Mouse (Mus musculus) erythroblast, embryonic 14.5 days (primary cell): ENCODE data around the gene Tns1. TPM values are rescaled to one million over a fixed set of nuclear protein-coding genes. Genes with fewer than 3 reads are reported as not detected.
A peak's percentile ranks its signal among the peaks of the same experiment; 100 is the strongest.

Experiments
- H3K27me3 ChIP-seq: 2 replicates; pipeline ENCODE4 v1.6.1; 2012; ENCODE audit warnings: inconsistent platforms; ENCODE audit not compliant: control insufficient read depth
- H3K36me3 ChIP-seq: 2 replicates; pipeline ENCODE4 v1.6.1; 2012; ENCODE audit warnings: mild to moderate bottlenecking, inconsistent platforms; ENCODE audit not compliant: control insufficient read depth
- H3K4me1 ChIP-seq: 2 replicates; pipeline ENCODE4 v1.6.1; 2012; ENCODE audit warnings: inconsistent platforms; ENCODE audit not compliant: control insufficient read depth
- H3K4me3 ChIP-seq: replicated peaks from 2 replicates; pipeline ENCODE3; 2012; ENCODE audit warnings: moderate library complexity, mild to moderate bottlenecking, inconsistent platforms
- H3K9me3 ChIP-seq: 2 replicates; pipeline ENCODE4 v1.6.1; 2012; ENCODE audit warnings: low read length, inconsistent platforms, mixed read lengths; ENCODE audit not compliant: control insufficient read depth
- GATA1 ChIP-seq: IDR thresholded peaks from 2 replicates; pipeline ENCODE4 v1.6.1; 2012; ENCODE audit warnings: low read length, inconsistent platforms, mixed read lengths
- TAL1 ChIP-seq: IDR thresholded peaks from 3 replicates; pipeline ENCODE4 v1.6.1; 2012; ENCODE audit warnings: low read length, inconsistent platforms, mixed read lengths
- polyA plus RNA-seq: library from polyadenylated mRNA; stranded (reverse); fragments of >175 nt; gene quantifications from 2 replicates; pipeline ENCODE4 v1.2.3, GENCODE M21; 2012

Gene Tns1
- polyA plus RNA-seq, 1 experiment = 3.6 TPM

DNA sequence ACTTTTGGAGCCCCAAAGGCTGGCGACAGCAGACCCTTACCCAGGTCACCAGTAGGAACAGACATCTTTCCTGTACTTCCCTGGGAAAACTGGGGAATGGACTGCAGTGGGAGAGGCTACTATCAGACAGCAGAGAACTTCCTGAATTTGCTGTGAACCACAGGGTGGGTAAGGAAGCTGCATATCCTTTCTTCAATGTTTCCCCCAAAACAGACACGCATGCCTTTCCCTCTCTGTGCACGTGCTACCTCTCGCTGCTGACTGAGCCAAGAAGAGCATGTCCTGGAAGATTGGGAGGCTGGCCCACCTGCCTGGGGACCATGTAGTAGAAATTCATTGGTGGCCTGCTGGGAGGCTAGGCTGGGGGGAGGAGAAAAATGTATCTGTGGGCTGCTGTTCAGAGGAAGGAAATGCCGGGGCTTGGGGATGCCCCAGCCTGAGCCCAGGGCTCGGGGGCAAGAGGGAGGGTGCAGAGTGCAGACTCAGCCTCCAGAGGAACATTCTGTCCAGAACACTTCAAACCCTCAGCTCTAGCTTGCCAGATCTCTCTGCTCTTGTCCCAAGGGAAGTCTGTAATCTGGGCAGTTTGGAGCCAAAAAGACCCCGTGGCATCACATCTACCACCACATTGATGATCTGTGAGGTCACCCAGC is 116.7 kb downstream of the Tns1 start:
- H3K4me3 ChIP-seq = no peak overlapping the region
- no peak for TF ChIP-seq TAL1
- no peaks in the 10 kb centered on the region for H3K36me3 ChIP-seq
- peaks cover 4% of the 10 kb centered on the region for H3K9me3 ChIP-seq
- H3K27me3 ChIP-seq = no peaks in the 10 kb centered on the region
- peaks cover 13% of the 10 kb centered on the region for H3K4me1 ChIP-seq

DNA sequence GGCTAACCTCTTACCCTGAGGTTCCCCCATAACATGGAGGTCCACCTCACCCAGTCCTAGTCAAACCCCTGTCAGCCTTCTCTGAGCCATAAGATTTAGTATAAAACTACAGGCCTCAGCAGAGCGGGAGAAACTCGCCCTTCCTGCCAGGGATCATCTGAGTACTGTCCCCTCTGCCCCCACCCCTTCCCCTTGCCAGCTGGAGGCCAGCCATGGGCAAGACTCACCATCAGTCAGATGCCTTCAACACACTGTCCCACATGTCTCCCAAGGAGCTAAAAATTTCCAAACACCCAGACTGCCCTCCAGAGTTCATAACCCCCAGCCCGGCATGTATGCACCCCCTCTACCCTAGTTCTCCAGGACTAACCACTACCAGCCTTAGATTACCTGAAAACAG is 119.2 kb downstream of the Tns1 start:
- Histone ChIP-seq H3K36me3 (no peaks in the 10 kb centered on the region; the same call in 1 of the 2 replicates), H3K4me1 (peaks cover 38% of the 10 kb centered on the region), H3K4me3 (no peak overlapping the region), H3K27me3 (no peaks in the 10 kb centered on the region), H3K9me3 (no peaks in the 10 kb centered on the region)
- TF ChIP-seq GATA1 = no peak
- no peak for TF ChIP-seq TAL1

DNA sequence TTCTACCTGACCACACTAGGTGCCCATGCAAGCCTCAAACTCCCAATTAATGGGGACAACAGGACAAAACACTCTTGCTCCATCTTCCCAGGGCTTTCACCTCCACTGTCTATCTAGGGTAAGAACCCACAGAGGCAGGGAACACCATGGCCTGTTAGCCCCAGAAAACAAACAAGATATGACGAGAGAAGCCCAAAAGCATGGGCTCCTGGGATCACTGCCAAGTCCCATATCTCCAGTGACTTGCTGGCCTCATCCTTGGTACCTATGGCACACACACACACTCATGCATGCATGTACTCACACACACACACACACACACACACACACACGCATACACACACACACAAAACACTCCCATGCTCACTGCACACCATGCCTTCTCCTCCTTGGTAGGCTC is 120.5 kb downstream of the Tns1 start:
- H3K27me3 ChIP-seq = no peaks in the 10 kb centered on the region
- peaks cover 50% of the 10 kb centered on the region for H3K4me1 ChIP-seq

DNA sequence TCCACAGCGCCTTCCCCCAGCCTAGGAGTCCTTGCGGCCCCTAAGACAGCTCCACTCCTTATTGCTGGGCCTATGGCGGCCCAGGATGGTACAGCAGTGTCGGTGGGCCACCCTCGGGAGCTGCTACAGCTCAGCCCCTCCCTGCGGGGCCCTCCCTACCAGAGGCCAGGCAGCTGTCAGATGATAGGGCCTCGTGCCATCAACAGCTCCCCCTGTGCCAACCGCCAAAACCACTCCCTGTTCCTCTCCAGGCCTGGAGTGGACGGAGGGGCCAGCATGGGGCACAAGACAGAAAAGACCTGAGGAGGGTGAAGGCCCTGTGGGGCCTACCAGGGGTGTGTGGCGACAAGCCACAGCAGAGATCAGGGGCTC is 122.8 kb downstream of the Tns1 start:
- Histone ChIP-seq H3K4me3 (peak overlapping the region; percentile 67), H3K9me3 (no peaks in the 10 kb centered on the region), H3K4me1 (peaks cover 58% of the 10 kb centered on the region), H3K36me3 (peaks cover 28% of the 10 kb centered on the region), H3K27me3 (no peaks in the 10 kb centered on the region)
- no peak for TF ChIP-seq GATA1

More for the DNA sequence above, 120.5 kb downstream of the Tns1 start:
- Histone ChIP-seq H3K9me3 (no peaks in the 10 kb centered on the region), H3K36me3 (peaks cover 9% of the 10 kb centered on the region), H3K4me3 (no peak overlapping the region)
- TF ChIP-seq TAL1 = no peak
- no peak for TF ChIP-seq GATA1

DNA sequence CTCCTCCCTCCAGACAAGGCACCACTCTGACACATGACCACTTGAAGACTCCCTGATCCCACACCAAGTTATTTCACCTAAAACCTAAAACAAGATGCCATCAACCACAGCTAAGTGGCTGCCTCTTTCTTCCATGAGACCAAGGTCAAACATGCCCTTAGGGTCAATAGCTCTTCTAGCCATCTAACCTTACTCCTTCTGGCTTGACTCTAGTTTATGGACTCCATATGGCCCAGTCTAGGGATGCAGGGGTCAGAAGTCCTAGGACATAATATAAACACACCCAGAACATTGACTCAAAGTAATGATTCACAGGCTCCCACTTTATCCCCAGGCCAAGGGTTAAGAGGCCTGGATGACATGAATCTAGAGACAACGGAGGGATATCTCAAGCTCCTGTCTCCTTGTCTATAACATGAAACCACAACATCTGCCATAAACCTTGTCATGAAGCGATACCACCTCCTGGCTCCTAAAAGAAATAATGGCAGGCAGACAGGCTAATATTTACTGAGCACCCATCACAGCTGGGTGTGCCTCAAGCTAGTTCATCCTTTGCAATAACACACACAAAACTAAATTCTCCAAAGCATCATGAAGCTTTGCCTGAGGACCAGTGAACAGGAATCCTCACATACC is 123.3 kb downstream of the Tns1 start:
- Histone ChIP-seq H3K27me3 (no peaks in the 10 kb centered on the region), H3K36me3 (peaks cover 33% of the 10 kb centered on the region), H3K4me1 (peaks cover 58% of the 10 kb centered on the region), H3K4me3 (peak overlapping the region; percentile 67), H3K9me3 (no peaks in the 10 kb centered on the region)
- TF ChIP-seq GATA1 (no peak), TAL1 (no peak)

DNA sequence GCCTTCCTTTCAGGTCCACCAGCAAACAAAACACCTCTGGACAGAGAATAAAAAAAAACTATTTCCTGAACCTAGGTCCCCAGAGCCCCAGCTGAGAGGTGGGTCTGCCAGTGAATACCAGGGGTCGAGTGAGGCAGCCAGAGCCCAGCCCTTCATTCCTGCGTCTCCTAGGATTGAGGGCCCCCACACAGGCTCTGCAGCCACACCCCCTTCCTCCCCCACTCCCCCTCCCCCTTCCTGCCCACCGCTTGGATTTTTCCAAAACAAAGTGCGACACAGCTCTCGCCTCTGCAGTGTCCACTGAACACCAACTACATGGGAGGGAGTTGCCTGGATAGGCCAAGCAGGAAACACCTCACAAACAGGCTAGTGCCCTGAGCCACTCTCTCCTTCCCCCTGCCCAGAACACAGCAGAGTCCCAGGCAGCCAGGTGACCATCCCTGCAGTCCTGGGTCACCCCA is 124.0 kb downstream of the Tns1 start:
- Histone ChIP-seq H3K4me1 (peaks cover 58% of the 10 kb centered on the region), H3K4me3 (peak overlapping the region; percentile 67), H3K27me3 (no peaks in the 10 kb centered on the region), H3K36me3 (peaks cover 40% of the 10 kb centered on the region), H3K9me3 (no peaks in the 10 kb centered on the region)
- TF ChIP-seq TAL1 (no peak), GATA1 (no peak)

DNA sequence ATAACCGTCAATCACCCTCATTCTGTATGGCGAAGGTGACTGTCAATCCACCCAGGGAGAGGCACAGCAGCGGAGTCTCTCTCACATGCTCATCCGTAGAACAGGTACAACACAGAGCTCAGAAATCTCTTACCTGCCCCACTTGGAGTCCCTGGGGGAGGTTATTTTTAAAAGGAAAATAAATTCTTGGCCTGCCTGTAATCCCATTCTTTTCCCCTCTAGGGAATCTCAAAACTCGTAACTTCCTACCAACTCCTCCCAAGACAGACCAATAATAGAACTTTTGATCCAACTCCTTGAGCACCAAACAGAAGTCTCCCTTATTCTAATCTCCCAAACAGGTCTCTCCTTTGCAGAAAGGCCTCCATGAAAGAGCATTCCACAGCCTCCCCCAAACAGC is 124.7 kb downstream of the Tns1 start:
- Histone ChIP-seq H3K4me3 (peak overlapping the region; percentile 67), H3K9me3 (no peaks in the 10 kb centered on the region), H3K36me3 (peaks cover 46% of the 10 kb centered on the region), H3K27me3 (no peaks in the 10 kb centered on the region), H3K4me1 (peaks cover 58% of the 10 kb centered on the region)
- TF ChIP-seq TAL1 (no peak), GATA1 (no peak)

DNA sequence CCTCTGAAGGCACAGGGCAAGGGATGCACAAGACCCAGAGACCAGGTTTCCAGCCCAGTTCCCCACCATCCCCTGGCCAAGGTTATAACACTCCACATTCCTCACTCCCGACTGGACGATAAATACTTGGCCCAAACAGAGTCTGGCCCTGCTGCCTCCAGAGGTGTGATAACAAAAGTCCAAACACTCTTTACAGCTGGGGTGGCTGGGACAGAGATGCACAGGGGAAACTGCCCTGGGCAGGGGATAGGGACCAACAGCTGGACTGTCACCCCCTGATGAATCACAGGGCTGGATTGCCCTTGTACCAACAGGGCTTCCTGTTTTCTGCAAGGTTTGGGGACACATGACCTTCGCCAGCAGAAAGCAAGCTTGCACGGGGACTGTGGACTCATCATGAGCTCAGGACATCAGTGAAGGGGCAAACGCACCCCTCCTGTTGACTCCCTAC is 125.3 kb downstream of the Tns1 start:
- H3K36me3 ChIP-seq = peaks cover 52% of the 10 kb centered on the region
- peak overlapping the region; percentile 67 for H3K4me3 ChIP-seq
- no peaks in the 10 kb centered on the region for H3K9me3 ChIP-seq
- TF ChIP-seq TAL1 (no peak), GATA1 (no peak)
- H3K27me3 ChIP-seq = no peaks in the 10 kb centered on the region
- peaks cover 58% of the 10 kb centered on the region for H3K4me1 ChIP-seq

DNA sequence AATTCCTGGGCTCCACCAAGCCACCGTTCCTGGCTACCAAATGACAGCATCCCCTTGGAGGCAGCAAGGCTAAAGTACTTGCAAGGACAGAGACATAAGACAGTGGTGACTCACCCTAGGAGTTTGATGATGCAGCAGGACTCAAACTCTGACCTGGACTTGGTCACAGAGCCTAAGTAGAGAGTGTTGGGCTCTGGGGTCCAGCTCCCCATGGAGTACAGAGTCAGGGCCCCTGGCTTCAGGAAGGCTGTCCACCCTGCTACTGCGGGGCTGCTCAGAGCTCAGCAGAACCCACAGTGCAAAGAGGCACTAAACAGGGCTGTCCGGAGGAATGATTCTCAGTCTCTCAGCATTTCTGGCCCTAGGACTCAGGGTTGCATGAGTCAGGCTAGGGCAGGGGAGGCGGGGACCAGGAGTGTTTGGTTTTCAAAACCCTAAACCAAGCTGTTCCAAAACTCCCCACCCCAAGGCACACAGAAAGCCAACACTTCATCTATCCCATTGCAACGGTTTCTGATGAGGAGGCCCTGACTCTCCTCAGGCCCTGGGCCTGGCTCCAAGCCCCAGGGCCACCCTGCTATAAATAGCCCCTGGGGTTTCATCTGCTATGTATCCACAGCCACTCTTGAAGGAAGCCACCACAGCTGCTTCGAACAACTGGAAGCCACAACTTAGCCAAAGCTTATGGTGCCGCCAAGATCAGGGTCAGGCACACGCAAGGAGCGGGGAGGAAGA is 126.0 kb downstream of the Tns1 start:
- Histone ChIP-seq H3K4me3 (peak overlapping the region; percentile 67), H3K9me3 (no peaks in the 10 kb centered on the region), H3K27me3 (no peaks in the 10 kb centered on the region), H3K4me1 (peaks cover 52% of the 10 kb centered on the region), H3K36me3 (peaks cover 58% of the 10 kb centered on the region)
- TF ChIP-seq GATA1 = no peak
- no peak for TF ChIP-seq TAL1
